Mouse (Mus musculus): Measurements from ENCODE around the gene Erich3. TPM values are rescaled to one million over a fixed set of nuclear protein-coding genes. Genes with fewer than 3 reads are reported as not detected.
"Not testable (repeated sequence)": the region's sequence is repeated elsewhere in the genome, so short reads cannot be mapped to it uniquely, and the experiment has no call there.

Gene Erich3
- polyA plus RNA-seq (2015; fragmentation: Nextera tagmentation; extraction: Ambion mirVana): 0.72 and 1.4 TPM in 2 replicates

DNA sequence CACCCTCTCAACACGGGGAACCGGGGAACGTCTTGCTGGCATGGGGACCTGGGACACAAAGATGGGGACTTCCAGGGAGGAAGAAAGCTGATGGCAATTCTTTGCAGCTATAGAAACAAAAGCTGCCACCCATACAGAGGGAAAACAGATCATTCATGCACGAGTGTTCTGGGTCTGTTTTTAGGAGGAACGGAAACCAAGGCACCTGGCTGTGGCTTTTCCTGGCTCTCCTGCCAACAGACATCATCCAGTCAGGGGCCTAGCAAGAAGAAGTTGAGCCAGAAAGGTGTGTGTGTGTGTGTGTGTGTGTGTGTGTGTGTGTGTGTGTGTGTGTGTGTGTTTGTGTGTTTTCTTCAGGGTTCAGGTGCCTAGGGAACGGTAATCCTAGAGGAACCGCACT is at the start of gene Erich3:
Gene Erich3, plus strand, starts transcription at position 315 of the 400 bp plus-strand sequence.
- no peaks in the 10 kb centered on the region for H3K9me3 ChIP-seq (ENCODE audit: control insufficient read depth, low read length)
- 0 out of 2 replicates have a peak, but pooled peaks have one; percentile 5 for ATAC-seq
- H3K27me3 ChIP-seq (replicated peaks; ENCODE audit: control insufficient read depth, insufficient read depth, low read length): no peaks in the 10 kb centered on the region
- H3K36me3 ChIP-seq (ENCODE audit: control insufficient read depth, insufficient read depth): no peaks in the 10 kb centered on the region
- H3K4me3 ChIP-seq (replicated peaks; ENCODE audit: low read length): peak within 1 kb of the TSS; percentile 48
- peak within 1 kb of the TSS; percentile 66 for H3K9ac ChIP-seq (replicated peaks; ENCODE audit: low read depth, low read length)
- 15% methylated on average over 7 of the region's 7 CpGs for WGBS
- peak within 1 kb of the TSS; percentile 81 for H3K27ac ChIP-seq (ENCODE audit: low read length)
- peaks cover 17% of the 10 kb centered on the region for H3K4me1 ChIP-seq (replicated peaks; ENCODE audit: control insufficient read depth, insufficient read depth, low read length)
- H3K4me2 ChIP-seq (ENCODE audit: low read length): peak within 1 kb of the TSS; percentile 81

DNA sequence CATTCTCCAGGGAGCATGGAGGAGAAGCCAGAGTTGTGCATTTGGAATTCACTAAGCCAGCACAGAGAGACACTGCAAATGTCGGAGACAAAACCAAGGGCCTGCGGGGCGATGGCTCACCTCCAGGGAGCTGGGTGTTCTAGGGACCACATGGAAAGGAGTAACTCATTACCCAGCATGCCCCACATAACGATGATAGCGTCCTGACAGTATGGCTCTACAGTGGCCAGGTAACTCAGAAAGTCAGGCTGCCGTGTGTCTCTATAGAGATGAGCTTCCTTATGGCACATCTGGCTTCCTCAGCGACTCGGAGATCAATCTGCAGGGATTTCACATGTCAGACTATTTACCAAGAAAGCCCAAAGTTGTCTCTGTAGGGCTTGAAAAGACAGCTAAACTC is 48.9 kb upstream of the Erich3 start:
- no peak overlapping the region for H3K9ac ChIP-seq (replicated peaks; ENCODE audit: low read depth, low read length)
- no peaks in the 10 kb centered on the region for H3K36me3 ChIP-seq (ENCODE audit: control insufficient read depth, insufficient read depth)
- WGBS: 89% methylated on average over 8 of the region's 8 CpGs
- H3K9me3 ChIP-seq (ENCODE audit: control insufficient read depth, low read length): no peaks in the 10 kb centered on the region
- H3K27ac ChIP-seq (ENCODE audit: low read length): no peak overlapping the region
- ATAC-seq: no peak
- H3K4me3 ChIP-seq (replicated peaks; ENCODE audit: low read length): no peak overlapping the region
- no peaks in the 10 kb centered on the region for H3K27me3 ChIP-seq (replicated peaks; ENCODE audit: control insufficient read depth, insufficient read depth, low read length)
- no peaks in the 10 kb centered on the region for H3K4me1 ChIP-seq (replicated peaks; ENCODE audit: control insufficient read depth, insufficient read depth, low read length)
- no peak overlapping the region for H3K4me2 ChIP-seq (ENCODE audit: low read length)

DNA sequence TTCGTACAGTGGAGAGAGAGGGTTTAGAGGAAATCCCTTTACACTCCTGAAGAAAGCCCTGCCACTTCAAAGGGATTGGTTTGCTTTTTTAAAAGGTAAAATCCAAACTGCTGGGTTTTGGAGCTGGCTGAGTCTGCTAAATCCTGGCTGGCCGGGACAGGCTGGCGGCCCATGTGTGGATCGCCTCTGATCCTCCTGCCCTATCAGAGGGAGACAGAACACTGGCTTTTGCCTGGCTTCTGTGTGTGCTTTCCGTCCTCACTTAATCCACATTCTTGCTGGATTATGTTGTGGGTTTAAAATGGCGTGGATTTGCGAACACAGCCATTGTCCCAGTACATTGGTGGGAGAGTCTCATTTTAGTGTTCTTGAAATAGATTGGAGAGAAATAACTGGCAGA is 48.4 kb upstream of the Erich3 start:
- Histone ChIP-seq H3K27me3 (replicated peaks; ENCODE audit: control insufficient read depth, insufficient read depth, low read length) (no peaks in the 10 kb centered on the region), H3K4me2 (ENCODE audit: low read length) (no peak overlapping the region), H3K9me3 (ENCODE audit: control insufficient read depth, low read length) (no peaks in the 10 kb centered on the region), H3K27ac (ENCODE audit: low read length) (no peak overlapping the region), H3K36me3 (ENCODE audit: control insufficient read depth, insufficient read depth) (no peaks in the 10 kb centered on the region), H3K9ac (replicated peaks; ENCODE audit: low read depth, low read length) (no peak overlapping the region), H3K4me3 (replicated peaks; ENCODE audit: low read length) (no peak overlapping the region), H3K4me1 (replicated peaks; ENCODE audit: control insufficient read depth, insufficient read depth, low read length) (no peaks in the 10 kb centered on the region)
- ATAC-seq: no peak
- WGBS: 80% methylated on average over 7 of the region's 7 CpGs

DNA sequence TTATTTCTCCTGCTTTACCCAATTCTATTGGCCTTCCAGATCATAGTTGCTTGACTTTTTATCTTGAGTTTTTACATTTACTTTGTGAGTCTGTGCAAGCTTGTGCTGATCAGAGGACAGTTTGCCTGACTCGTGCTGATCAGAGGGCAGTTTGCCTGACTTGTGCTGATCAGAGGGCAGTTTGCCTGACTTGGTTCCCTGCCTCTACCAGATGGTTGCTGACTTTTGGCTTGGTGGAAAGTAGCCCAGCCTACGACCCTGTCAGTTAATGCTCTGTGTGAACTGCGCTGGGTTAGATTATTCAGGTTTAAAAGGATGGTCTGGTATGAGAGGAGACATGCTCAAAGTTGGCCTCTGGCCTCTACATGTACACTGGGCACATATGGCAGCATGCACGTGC is 47.6 kb upstream of the Erich3 start:
- Histone ChIP-seq H3K4me3 (replicated peaks; ENCODE audit: low read length) (no peak overlapping the region), H3K36me3 (ENCODE audit: control insufficient read depth, insufficient read depth) (no peaks in the 10 kb centered on the region), H3K4me1 (replicated peaks; ENCODE audit: control insufficient read depth, insufficient read depth, low read length) (no peaks in the 10 kb centered on the region), H3K27me3 (replicated peaks; ENCODE audit: control insufficient read depth, insufficient read depth, low read length) (no peaks in the 10 kb centered on the region), H3K4me2 (ENCODE audit: low read length) (no peak overlapping the region), H3K9ac (replicated peaks; ENCODE audit: low read depth, low read length) (no peak overlapping the region), H3K9me3 (ENCODE audit: control insufficient read depth, low read length) (no peaks in the 10 kb centered on the region), H3K27ac (ENCODE audit: low read length) (no peak overlapping the region)
- ATAC-seq: no peak
- WGBS: 92% methylated on average over 4 of the region's 4 CpGs

DNA sequence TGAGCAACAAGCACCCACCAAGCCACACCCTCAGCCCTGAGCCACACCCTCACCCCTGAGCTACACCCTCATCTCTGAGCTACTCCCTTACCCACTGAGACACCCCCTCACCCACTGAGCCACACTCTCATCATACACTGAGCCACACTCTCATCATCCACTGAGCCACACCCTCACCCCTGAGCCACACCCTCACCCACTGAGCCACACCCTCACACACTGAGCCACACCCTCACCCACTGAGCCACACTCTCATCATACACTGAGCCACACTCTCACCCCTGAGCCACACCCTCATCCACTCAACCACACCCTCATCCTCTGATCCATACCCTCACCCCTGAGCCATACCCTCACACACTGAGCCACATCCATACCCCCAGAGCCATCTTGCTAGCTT is 35.4 kb upstream of the Erich3 start:
- peak; percentile 36; the same call in 1 of the 2 replicates for ATAC-seq
- H3K9ac ChIP-seq (replicated peaks; ENCODE audit: low read depth, low read length): no peak overlapping the region

DNA sequence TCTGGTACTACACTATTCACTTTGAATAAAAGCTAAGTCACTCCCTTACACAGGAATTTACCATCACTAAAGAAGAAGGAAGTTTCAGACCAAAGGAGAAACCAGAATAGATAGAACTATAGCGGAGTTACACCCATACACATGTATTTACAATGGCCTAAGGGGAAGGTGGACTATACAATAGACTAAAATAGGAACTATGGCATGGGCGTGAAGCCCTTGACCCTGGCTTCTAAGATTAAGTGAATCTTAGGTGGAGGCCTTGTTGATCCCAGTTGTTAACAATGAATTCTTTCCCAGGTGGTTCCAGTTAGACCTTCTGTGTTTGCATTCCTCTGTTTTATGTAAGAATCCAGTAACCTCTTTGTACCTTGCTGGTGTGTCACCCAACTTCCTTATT is 32.4 kb upstream of the Erich3 start:
- H3K4me1 ChIP-seq (replicated peaks; ENCODE audit: control insufficient read depth, insufficient read depth, low read length); ATAC-seq; H3K9ac ChIP-seq (replicated peaks; ENCODE audit: low read depth, low read length); H3K9me3 ChIP-seq (ENCODE audit: control insufficient read depth, low read length); H3K4me3 ChIP-seq (replicated peaks; ENCODE audit: low read length); H3K27me3 ChIP-seq (replicated peaks; ENCODE audit: control insufficient read depth, insufficient read depth, low read length); H3K4me2 ChIP-seq (ENCODE audit: low read length); H3K36me3 ChIP-seq (ENCODE audit: control insufficient read depth, insufficient read depth); H3K27ac ChIP-seq (ENCODE audit: low read length): not testable (repeated sequence)
- WGBS: 88% methylated on average over 2 of the region's 2 CpGs

More for the DNA sequence above, 35.4 kb upstream of the Erich3 start:
- Histone ChIP-seq H3K4me3 (replicated peaks; ENCODE audit: low read length) (no peak overlapping the region), H3K36me3 (ENCODE audit: control insufficient read depth, insufficient read depth) (no peaks in the 10 kb centered on the region), H3K27me3 (replicated peaks; ENCODE audit: control insufficient read depth, insufficient read depth, low read length) (no peaks in the 10 kb centered on the region), H3K4me2 (ENCODE audit: low read length) (no peak overlapping the region), H3K4me1 (replicated peaks; ENCODE audit: control insufficient read depth, insufficient read depth, low read length) (no peaks in the 10 kb centered on the region), H3K27ac (ENCODE audit: low read length) (no peak overlapping the region), H3K9me3 (ENCODE audit: control insufficient read depth, low read length) (no peaks in the 10 kb centered on the region)

DNA sequence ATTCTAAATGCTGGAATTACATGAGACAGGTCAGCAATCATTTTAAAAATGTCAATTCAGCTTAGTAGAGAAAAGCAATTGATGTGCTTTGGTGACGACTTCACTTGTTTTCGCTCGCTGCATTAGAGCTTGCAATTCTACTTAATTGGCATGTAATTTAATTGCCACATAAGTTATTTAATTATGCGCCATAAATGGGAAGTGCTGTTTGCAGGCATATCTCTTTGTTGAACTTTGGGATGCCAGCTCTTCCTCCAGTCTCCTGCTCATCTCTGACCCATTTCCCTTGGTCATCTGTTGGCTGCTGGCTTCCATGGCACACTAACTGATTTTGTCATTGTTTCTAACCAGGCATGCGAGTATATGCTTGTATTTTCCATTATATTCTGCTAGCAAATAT is 30.6 kb upstream of the Erich3 start:
- H3K27me3 ChIP-seq (replicated peaks; ENCODE audit: control insufficient read depth, insufficient read depth, low read length): no peaks in the 10 kb centered on the region
- no peak overlapping the region for H3K27ac ChIP-seq (ENCODE audit: low read length)
- H3K36me3 ChIP-seq (ENCODE audit: control insufficient read depth, insufficient read depth): no peaks in the 10 kb centered on the region
- no peak overlapping the region for H3K4me2 ChIP-seq (ENCODE audit: low read length)
- no peak overlapping the region for H3K4me3 ChIP-seq (replicated peaks; ENCODE audit: low read length)
- H3K4me1 ChIP-seq (replicated peaks; ENCODE audit: control insufficient read depth, insufficient read depth, low read length): no peaks in the 10 kb centered on the region
- no peak overlapping the region for H3K9ac ChIP-seq (replicated peaks; ENCODE audit: low read depth, low read length)
- no peak for ATAC-seq
- H3K9me3 ChIP-seq (ENCODE audit: control insufficient read depth, low read length): no peaks in the 10 kb centered on the region
- WGBS: 58% methylated on average over 5 of the region's 5 CpGs

DNA sequence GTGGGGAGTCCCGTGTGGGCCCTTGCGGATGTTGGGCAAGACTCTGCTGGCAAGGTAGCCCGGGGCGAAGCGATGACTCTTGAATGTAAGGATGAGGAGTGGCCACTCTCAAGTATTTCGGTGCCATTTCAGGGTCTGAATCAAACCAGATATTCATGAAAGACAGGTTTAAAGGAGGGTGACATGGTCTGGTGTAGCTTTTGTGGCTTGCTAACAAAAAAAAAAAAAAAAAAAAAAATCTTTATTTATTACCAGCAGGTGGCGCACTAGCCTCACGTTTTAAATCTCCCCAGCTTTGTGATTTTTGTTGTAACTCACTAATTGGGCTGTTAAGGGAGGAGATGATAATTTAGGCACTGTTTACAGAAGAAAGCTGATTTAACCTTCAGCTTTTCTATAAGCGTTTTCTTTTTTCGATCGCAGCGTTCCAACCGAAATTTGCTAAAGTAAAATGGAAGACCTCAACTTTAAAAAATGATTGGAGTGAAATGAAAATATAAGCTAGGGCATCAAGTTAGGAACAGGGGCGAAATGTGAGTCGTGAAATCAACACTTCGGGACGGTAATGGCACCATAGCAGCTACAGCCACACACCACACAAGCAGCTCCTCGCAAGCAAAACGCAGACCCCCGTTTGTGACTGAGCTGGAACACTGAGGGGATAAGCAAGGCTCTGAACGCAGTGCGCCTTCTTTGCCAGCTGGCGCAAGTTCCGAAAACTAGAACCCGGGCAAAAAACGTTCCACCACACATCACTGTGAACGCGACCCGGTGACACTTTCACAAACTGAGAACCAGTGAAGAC is 16.8 kb upstream of the Erich3 start:
- Histone ChIP-seq H3K4me1 (replicated peaks; ENCODE audit: control insufficient read depth, insufficient read depth, low read length) (peaks cover 4% of the 10 kb centered on the region; the same call in 1 of the 2 replicates), H3K36me3 (ENCODE audit: control insufficient read depth, insufficient read depth) (no peaks in the 10 kb centered on the region), H3K27me3 (replicated peaks; ENCODE audit: control insufficient read depth, insufficient read depth, low read length) (0 out of 2 replicates have a peak, but pooled peaks cover 2% of the 10 kb centered on the region), H3K9ac (replicated peaks; ENCODE audit: low read depth, low read length) (peak overlapping the region; percentile 41), H3K4me3 (replicated peaks; ENCODE audit: low read length) (peak overlapping the region; percentile 38), H3K27ac (ENCODE audit: low read length) (peak overlapping the region; percentile 14; the same call in 1 of the 2 replicates), H3K4me2 (ENCODE audit: low read length) (peak overlapping the region; percentile 63), H3K9me3 (ENCODE audit: control insufficient read depth, low read length) (no peaks in the 10 kb centered on the region)
- 43% methylated on average over 29 of the region's 29 CpGs for WGBS
- ATAC-seq: peak; percentile 88

DNA sequence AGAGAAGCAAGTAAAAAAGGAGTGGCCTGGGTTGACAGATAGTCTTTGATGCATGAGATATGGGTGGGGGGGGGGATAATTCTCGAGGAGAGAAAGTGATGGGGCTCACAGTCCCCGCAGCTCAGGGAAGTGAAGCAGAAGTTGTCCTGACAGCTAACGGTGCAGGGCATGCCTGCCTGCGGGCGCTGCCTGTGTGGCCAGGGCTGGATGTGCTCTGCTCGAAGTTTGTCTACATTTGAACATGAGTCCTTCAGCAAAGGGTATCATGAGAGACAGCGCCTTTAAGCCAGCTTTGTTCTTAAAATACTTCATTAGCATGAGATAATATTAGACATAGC is 16.2 kb upstream of the Erich3 start:
- WGBS: 43% methylated on average over 7 of the region's 7 CpGs
- Histone ChIP-seq H3K9me3 (ENCODE audit: control insufficient read depth, low read length) (no peaks in the 10 kb centered on the region), H3K4me1 (replicated peaks; ENCODE audit: control insufficient read depth, insufficient read depth, low read length) (peaks cover 4% of the 10 kb centered on the region; the same call in 1 of the 2 replicates), H3K27ac (ENCODE audit: low read length) (no peak overlapping the region), H3K27me3 (replicated peaks; ENCODE audit: control insufficient read depth, insufficient read depth, low read length) (0 out of 2 replicates have a peak, but pooled peaks cover 2% of the 10 kb centered on the region), H3K4me2 (ENCODE audit: low read length) (peak overlapping the region; percentile 63), H3K4me3 (replicated peaks; ENCODE audit: low read length) (peak overlapping the region; percentile 38), H3K9ac (replicated peaks; ENCODE audit: low read depth, low read length) (peak overlapping the region; percentile 41), H3K36me3 (ENCODE audit: control insufficient read depth, insufficient read depth) (no peaks in the 10 kb centered on the region)
- ATAC-seq: peak; percentile 70

Data from forebrain, embryonic 16.5 days (tissue).